Mouse (Mus musculus): Measurements from ENCODE around the gene Lrfn4. TPM values are rescaled to one million over a fixed set of nuclear protein-coding genes. Genes with fewer than 3 reads are reported as not detected.
"Not testable (repeated sequence)": the region's sequence is repeated elsewhere in the genome, so short reads cannot be mapped to it uniquely, and the experiment has no call there.

Lrfn4 gene
- polyA plus RNA-seq, 1 experiment, result 2.7 TPM

DNA sequence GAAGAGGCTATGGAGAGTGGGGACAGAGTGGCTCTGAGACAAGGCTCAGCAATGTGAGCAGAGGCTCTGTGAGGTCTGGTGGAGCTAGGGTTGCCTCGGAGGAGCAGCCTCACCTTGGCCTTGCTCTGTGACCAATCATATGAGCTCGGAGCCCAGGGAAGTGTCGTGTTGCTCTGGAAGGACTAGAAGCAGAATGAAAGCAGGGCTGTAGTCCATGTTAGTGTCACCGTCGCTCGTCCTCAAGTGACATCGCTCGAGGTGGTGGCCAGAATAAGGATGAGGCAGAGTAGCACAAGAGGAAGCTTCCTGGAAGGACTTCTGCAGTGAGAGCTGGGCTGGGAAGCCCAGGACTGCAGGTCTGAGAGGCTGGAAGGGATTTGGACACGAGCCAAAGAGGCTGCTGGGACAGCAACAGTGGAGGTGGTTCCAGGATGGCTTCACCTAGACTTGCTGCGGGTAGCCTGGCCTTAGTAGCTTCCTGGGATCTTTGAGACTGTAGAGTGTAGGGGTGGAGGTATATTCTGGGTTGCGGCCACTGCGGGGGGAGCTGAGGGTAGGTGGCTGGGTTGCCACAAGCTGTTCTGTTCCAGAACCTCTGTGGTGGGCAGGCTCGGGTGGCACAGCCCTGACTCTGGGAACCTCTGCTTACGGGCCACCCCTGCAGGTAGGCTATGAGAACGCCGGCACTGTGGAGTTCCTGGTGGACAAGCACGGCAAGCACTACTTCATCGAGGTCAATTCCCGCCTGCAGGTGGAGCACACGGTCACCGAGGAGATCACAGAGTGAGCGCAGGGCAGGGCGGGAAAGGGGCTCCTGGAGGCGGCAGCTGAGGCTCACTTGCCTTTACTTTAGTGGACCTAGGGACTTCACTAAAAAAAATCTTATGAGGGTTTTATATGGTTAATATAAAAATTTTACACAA is 11.4 kb downstream of the Lrfn4 start:
- H3K27ac ChIP-seq (ENCODE audit: control insufficient read depth, insufficient read depth, low read depth, low read length, poor library complexity), result no peak overlapping the region
- WGBS, result 33% methylated on average over 24 of the region's 24 CpGs
- no peak overlapping the region for H3K4me3 ChIP-seq (replicated peaks; ENCODE audit: control insufficient read depth, low read depth, low read length)
- no peaks in the 10 kb centered on the region for H3K4me1 ChIP-seq (ENCODE audit: control insufficient read depth, insufficient read depth, low read length)
- peak; percentile 39; the same call in 1 of the 2 replicates for TF ChIP-seq CTCF (IDR thresholded peaks at IDR 0.05; ENCODE audit: control insufficient read depth, insufficient read depth, low read length)
- TF ChIP-seq POLR2A (IDR thresholded peaks at IDR 0.05; ENCODE audit: borderline replicate concordance, control insufficient read depth, low read depth, low read length), result no peak

DNA sequence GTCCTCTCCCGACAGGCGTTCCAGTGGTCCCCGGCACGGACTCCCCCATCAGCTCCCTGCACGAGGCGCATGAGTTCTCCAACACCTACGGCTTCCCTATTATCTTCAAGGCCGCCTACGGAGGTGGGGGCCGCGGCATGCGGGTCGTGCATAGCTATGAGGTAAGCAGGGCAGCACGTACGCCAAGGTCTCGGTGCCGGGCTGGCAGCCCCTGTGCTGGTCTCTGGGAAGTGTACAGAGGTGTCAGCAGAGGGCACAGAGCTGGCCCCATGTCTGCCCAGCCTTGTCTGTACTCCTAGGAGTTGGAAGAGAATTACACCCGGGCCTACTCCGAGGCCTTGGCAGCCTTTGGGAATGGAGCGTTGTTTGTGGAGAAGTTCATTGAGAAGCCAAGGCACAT is 13.0 kb downstream of the Lrfn4 start:
- H3K27ac ChIP-seq (ENCODE audit: control insufficient read depth, insufficient read depth, low read depth, low read length, poor library complexity), result no peak overlapping the region
- H3K4me1 ChIP-seq (ENCODE audit: control insufficient read depth, insufficient read depth, low read length), result no peaks in the 10 kb centered on the region
- H3K4me3 ChIP-seq (replicated peaks; ENCODE audit: control insufficient read depth, low read depth, low read length), result no peak overlapping the region
- 92% methylated on average over 20 of the region's 20 CpGs for WGBS
- TF ChIP-seq CTCF (IDR thresholded peaks at IDR 0.05; ENCODE audit: control insufficient read depth, insufficient read depth, low read length) (no peak), POLR2A (IDR thresholded peaks at IDR 0.05; ENCODE audit: borderline replicate concordance, control insufficient read depth, low read depth, low read length) (no peak)

DNA sequence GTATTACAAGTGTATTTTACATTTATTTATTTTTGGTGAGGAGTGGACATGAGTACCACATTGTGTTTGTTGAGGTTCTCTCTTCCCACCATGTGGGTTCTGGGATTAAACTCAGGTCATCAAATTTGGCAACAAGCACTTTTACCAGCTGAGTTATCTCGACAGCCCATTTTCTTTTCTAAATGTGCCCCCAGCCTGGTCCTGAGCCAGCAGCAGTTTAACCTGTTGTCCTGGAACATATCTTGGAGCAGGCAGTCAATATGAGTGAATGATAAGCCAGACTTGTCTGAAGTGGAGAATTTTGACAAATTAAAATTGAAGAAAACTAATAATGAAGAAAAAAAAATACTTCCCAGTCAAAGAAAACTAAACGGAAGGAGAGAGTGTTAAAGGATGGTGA is 19.4 kb downstream of the Lrfn4 start:
- 76% methylated on average over 2 of the region's 2 CpGs for WGBS
- Histone ChIP-seq H3K4me1 (ENCODE audit: control insufficient read depth, insufficient read depth, low read length) (no peaks in the 10 kb centered on the region), H3K4me3 (replicated peaks; ENCODE audit: control insufficient read depth, low read depth, low read length) (no peak overlapping the region), H3K27ac (ENCODE audit: control insufficient read depth, insufficient read depth, low read depth, low read length, poor library complexity) (no peak overlapping the region)
- no peak for TF ChIP-seq POLR2A (IDR thresholded peaks at IDR 0.05; ENCODE audit: borderline replicate concordance, control insufficient read depth, low read depth, low read length)
- TF ChIP-seq CTCF (IDR thresholded peaks at IDR 0.05; ENCODE audit: control insufficient read depth, insufficient read depth, low read length), result no peak

- 71% methylated on average over 7 of the region's 7 CpGs for WGBS
- no peak overlapping the region for H3K27ac ChIP-seq (ENCODE audit: control insufficient read depth, insufficient read depth, low read depth, low read length, poor library complexity)
- H3K4me1 ChIP-seq (ENCODE audit: control insufficient read depth, insufficient read depth, low read length), result no peaks in the 10 kb centered on the region
- TF ChIP-seq CTCF (IDR thresholded peaks at IDR 0.05; ENCODE audit: control insufficient read depth, insufficient read depth, low read length), result no peak
- no peak for TF ChIP-seq POLR2A (IDR thresholded peaks at IDR 0.05; ENCODE audit: borderline replicate concordance, control insufficient read depth, low read depth, low read length)
- H3K4me3 ChIP-seq (replicated peaks; ENCODE audit: control insufficient read depth, low read depth, low read length), result no peak overlapping the region
Observed at GRCm38 (mm10) chr19:4593792-4594522, 21.5 kb downstream of the Lrfn4 start.

- TF ChIP-seq CTCF (IDR thresholded peaks at IDR 0.05; ENCODE audit: control insufficient read depth, insufficient read depth, low read length) (no peak), POLR2A (IDR thresholded peaks at IDR 0.05; ENCODE audit: borderline replicate concordance, control insufficient read depth, low read depth, low read length) (no peak)
- H3K27ac ChIP-seq (ENCODE audit: control insufficient read depth, insufficient read depth, low read depth, low read length, poor library complexity), result no peak overlapping the region
- H3K4me3 ChIP-seq (replicated peaks; ENCODE audit: control insufficient read depth, low read depth, low read length), result no peak overlapping the region
- H3K4me1 ChIP-seq (ENCODE audit: control insufficient read depth, insufficient read depth, low read length), result no peaks in the 10 kb centered on the region
- WGBS, result 20% methylated on average over 3 of the region's 3 CpGs
Observed at GRCm38 (mm10) chr19:4590025-4590424, 25.4 kb downstream of the Lrfn4 start.

DNA sequence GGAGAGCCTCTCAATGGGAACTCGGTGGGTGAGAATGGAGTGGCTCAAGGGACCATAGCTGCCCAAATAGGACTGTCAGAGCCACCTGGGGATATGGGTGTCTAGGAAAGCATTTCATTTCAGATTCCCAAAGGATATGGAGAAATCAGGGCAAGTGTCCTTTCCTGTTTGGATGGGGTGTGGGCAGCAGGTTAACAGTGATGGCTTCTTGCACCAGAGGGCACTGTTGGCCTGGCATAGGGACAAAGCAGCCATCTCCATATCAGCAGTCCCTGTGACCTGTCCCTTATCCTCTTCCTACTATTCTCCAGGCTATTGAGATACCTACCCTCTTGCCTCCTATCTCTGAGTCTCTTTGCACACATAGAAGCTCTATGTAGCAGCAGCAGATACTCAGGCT is 26.4 kb downstream of the Lrfn4 start:
- H3K4me3 ChIP-seq (replicated peaks; ENCODE audit: control insufficient read depth, low read depth, low read length), result no peak overlapping the region
- no peaks in the 10 kb centered on the region for H3K4me1 ChIP-seq (ENCODE audit: control insufficient read depth, insufficient read depth, low read length)
- peak; percentile 23; the same call in 1 of the 2 replicates for TF ChIP-seq CTCF (IDR thresholded peaks at IDR 0.05; ENCODE audit: control insufficient read depth, insufficient read depth, low read length)
- TF ChIP-seq POLR2A (IDR thresholded peaks at IDR 0.05; ENCODE audit: borderline replicate concordance, control insufficient read depth, low read depth, low read length), result no peak
- no peak overlapping the region for H3K27ac ChIP-seq (ENCODE audit: control insufficient read depth, insufficient read depth, low read depth, low read length, poor library complexity)
- WGBS, result 86% methylated on average over 1 of the region's 1 CpGs

GRCm38 (mm10) chr19:4588430-4588829 is 27.0 kb downstream of the Lrfn4 start:
- Histone ChIP-seq H3K4me3 (replicated peaks; ENCODE audit: control insufficient read depth, low read depth, low read length) (no peak overlapping the region), H3K4me1 (ENCODE audit: control insufficient read depth, insufficient read depth, low read length) (no peaks in the 10 kb centered on the region), H3K27ac (ENCODE audit: control insufficient read depth, insufficient read depth, low read depth, low read length, poor library complexity) (no peak overlapping the region)
- WGBS, result 69% methylated on average over 3 of the region's 3 CpGs
- no peak for TF ChIP-seq CTCF (IDR thresholded peaks at IDR 0.05; ENCODE audit: control insufficient read depth, insufficient read depth, low read length)
- no peak for TF ChIP-seq POLR2A (IDR thresholded peaks at IDR 0.05; ENCODE audit: borderline replicate concordance, control insufficient read depth, low read depth, low read length)

DNA sequence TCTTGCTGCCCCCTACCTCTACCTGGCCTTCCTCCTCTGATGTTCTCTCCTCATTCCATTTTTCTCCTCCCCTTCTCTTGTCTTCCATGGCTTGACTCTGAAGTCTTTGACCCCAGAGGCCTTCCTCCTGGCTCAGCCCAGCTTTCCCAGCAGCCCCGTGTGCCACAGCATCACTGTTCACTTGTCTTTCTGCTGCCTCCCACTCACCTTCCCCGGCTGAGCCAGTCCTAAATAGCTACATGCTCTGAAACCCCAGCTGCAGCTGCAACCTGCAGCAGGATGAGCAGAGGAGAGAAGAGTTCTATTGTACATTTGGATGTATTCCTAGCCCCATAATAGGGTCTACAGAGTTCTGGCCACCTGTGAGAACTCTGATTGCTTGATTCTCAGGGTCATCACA is 28.0 kb downstream of the Lrfn4 start:
- WGBS, result 73% methylated on average over 2 of the region's 2 CpGs
- Histone ChIP-seq H3K27ac (ENCODE audit: control insufficient read depth, insufficient read depth, low read depth, low read length, poor library complexity) (no peak overlapping the region), H3K4me3 (replicated peaks; ENCODE audit: control insufficient read depth, low read depth, low read length) (no peak overlapping the region), H3K4me1 (ENCODE audit: control insufficient read depth, insufficient read depth, low read length) (no peaks in the 10 kb centered on the region)
- TF ChIP-seq POLR2A (IDR thresholded peaks at IDR 0.05; ENCODE audit: borderline replicate concordance, control insufficient read depth, low read depth, low read length) (no peak), CTCF (IDR thresholded peaks at IDR 0.05; ENCODE audit: control insufficient read depth, insufficient read depth, low read length) (no peak)

GRCm38 (mm10) chr19:4586783-4587182 is 28.7 kb downstream of the Lrfn4 start:
- H3K4me3 ChIP-seq (replicated peaks; ENCODE audit: control insufficient read depth, low read depth, low read length); H3K4me1 ChIP-seq (ENCODE audit: control insufficient read depth, insufficient read depth, low read length); H3K27ac ChIP-seq (ENCODE audit: control insufficient read depth, insufficient read depth, low read depth, low read length, poor library complexity): not testable (repeated sequence)
